Mouse (Mus musculus): ENCODE measurements at regions not wholly inside any gene's neighbourhood (a gene's known extent, or its start where the extent isn't known, plus 50 kb on each side); places are given as distances from the start of the nearest gene placed in this dataset.

DNA sequence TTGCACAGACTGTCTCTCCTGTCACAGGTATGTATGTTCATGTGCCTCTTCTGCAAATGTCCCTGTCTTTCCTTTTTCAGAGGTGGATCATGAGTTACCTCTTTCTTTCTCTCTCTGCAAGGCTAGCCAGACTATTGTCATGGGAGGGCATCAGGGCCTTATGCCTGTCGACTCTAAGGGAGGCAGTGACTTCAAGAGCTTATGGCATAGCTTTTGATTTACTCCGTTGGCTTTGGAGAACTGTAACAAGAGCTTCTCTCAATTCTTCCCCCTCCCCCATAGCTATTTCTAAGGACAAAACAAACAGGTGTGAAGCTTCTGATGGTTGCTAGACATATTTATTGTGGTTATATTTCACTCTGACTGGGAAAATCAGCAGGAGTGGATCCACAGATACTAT is 191.0 kb downstream of the Papss1 start:
- TF ChIP-seq CTCF (IDR thresholded peaks at IDR 0.05; ENCODE audit: borderline replicate concordance, insufficient read depth, low read length), result no peak
- TF ChIP-seq POLR2A (IDR thresholded peaks at IDR 0.05; ENCODE audit: low read depth, low read length), result no peak

Data from embryonic fibroblast, embryonic 13.5 days (primary cell).